Comparison of ENCODE assay signal across 8 mouse cellular contexts in the genomic region with DNA sequence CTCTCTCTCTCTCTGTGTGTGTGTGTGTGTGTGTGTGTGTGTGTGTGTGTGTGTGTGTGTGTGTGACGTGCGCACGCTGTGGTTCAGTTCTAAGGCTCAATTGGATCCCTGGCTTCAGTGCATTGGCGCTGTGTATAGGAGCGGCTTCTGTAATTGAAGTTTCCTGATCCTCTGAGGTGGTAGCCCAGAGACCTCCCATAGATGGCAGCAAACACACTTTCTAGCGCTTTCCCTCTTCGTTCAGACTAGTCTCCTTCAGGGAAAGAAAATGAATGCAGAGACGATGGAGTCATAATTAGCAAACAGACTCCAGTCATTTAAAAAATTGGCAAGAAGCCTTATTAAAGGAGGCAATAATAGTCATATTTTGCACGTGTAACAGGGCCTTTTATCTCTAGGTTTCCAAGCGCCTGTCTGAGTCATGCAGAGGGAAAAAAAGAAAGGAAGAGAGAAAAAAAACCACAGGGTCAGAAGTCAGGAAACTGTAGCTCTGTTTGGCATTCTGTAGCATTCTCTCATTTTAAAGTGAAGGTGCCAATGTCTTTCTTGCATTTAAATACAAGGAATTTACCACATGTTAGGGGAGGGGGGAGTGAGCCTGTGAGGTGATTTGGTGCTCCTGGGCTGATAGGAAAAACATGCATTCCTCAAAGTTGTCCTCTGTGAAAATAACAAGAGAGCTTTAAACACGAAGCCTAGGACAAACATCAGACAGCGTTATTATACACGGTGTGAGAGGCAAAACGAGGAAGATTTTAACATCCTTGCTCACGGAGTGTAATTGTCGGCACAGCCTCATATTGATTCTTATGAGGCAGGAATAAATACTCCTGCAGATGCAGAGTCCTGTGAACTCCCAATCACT.
DNase-seq lines count a peak whose midpoint lies in the region; ATAC-seq and TF ChIP-seq lines count a peak whose summit lies in the region.

No protein-coding gene starts in this region.

- peak; percentile 83 for ATAC-seq in activated CD4-positive, CD25-positive, alpha-beta regulatory T cell, adult 4 months
- ATAC-seq in inflammation-experienced regulatory T-cells, adult 6 months, result peak; percentile 86
- ATAC-seq in megakaryocyte, adult 5-6 weeks (ENCODE audit: poor library complexity, severe bottlenecking), result peak; percentile 63

- DNase-seq in cerebellum, postnatal 25 days, result peak; percentile 59 to 76
- DNase-seq in gastrocnemius, postnatal 10 days, result peak; percentile 30
- peak; percentile 69 to 70 for DNase-seq in left cerebral cortex, adult 2 months (ENCODE audit: extremely low spot score in 1 of 2, low spot score in 2 of 2)
- DNase-seq in right cerebral cortex, postnatal 25 days, result peak; percentile 50
- no peak for DNase-seq in spleen, postnatal 10 days (ENCODE audit: low spot score in 2 of 2)

- intact Hi-C loops in left cerebral cortex, adult 2 months (cut with DNase I), result loop anchor here (1.0 to 5.0 kb wide), 3 partner anchors 431 to 691 kb away; no protein-coding TSS in a partner anchor

- no peak overlapping the region for H3K27ac ChIP-seq in left cerebral cortex, adult 2 months

- peak overlapping the region; percentile 23; the same call in 1 of the 2 replicates for H3K4me3 ChIP-seq in left cerebral cortex, adult 2 months

- peak; percentile 71 for TF ChIP-seq CTCF in left cerebral cortex, adult 2 months (IDR thresholded peaks at IDR 0.05)

Comparison
In these comparisons a context has a peak if more than half of its experiments do, and no peak if none do; other contexts are left out.
1. DNase-seq: peak in cerebellum, postnatal 25 days (2 of 2), gastrocnemius, postnatal 10 days (single experiment), left cerebral cortex, adult 2 months (2 of 2) and right cerebral cortex, postnatal 25 days (single experiment); none in spleen, postnatal 10 days (0 of 2).
2. Peak in every context shown above with its lines, with median percentiles within 50 percentile points of each other: ATAC-seq.